In the genomic region with DNA sequence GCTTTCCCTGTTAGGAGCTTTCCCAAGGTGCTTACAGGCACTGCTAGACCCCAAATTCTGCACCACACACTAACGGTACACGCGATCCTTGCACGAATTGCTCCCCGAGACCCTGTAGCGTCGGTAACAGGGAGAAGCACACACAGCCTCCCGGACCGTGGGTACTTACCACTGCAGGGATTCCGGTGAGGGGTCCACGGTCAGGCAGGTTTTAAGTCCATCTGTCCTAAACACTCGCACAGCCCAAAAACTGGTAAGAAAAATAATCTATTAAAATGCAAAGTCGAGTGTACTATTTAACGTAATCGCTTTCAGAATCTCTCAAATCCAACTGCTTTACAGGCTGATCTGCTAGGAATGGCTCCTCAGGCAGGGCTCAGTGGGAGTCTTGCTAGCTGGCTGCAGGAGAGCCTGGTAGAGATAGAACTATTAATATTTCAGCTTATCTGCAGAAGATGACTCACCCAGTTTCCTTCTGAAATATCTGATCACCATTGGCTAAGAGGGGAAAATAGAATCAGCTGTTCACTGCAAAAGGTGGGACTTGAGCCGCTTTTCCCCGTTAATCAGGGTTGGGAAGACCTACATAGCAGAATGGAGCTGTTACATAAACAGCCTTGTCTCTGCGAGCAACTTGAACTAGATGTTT, we compare ENCODE assay signal across 8 mouse cellular contexts. TPM values are rescaled to one million over a fixed set of nuclear protein-coding genes. Genes with fewer than 3 reads are reported as not detected.
DNase-seq lines count a peak whose midpoint lies in the region; ATAC-seq and TF ChIP-seq lines count a peak whose summit lies in the region.

Gene Wdr37, minus strand, starts transcription at position 596 of the 649 bp plus-strand sequence.

- intact Hi-C loops in gastrocnemius, postnatal 36 days (cut with DNase I) = no loop called here

- no peaks in the 10 kb centered on the region for H3K27me3 ChIP-seq in thymus, adult 2 months (ENCODE audit: control insufficient read depth, insufficient read depth, low read length)
- H3K27me3 ChIP-seq in intestine, embryonic 14.5 days (replicated peaks; ENCODE audit: control insufficient read depth, insufficient read depth, low read length) = no peaks in the 10 kb centered on the region
- no peaks in the 10 kb centered on the region for H3K27me3 ChIP-seq in limb, embryonic 10.5 days (ENCODE audit: low read depth, poor library complexity, severe bottlenecking)
- no peaks in the 10 kb centered on the region for H3K27me3 ChIP-seq in midbrain, embryonic 16.5 days (ENCODE audit: control insufficient read depth, insufficient read depth, low read depth, low read length)

- TF ChIP-seq CTCF in thymus, adult 2 months (IDR thresholded peaks at IDR 0.05; ENCODE audit: borderline replicate concordance, control insufficient read depth, extremely low read depth, insufficient read depth, low read length, poor library complexity) = no peak

- H3K9ac ChIP-seq in intestine, embryonic 14.5 days (ENCODE audit: low read length) = peak within 1 kb of the TSS; percentile 78
- H3K9ac ChIP-seq in midbrain, embryonic 16.5 days (ENCODE audit: low read depth, low read length) = peak within 1 kb of the TSS; percentile 91

- DNase-seq in thymus, adult 2 months = no peak
- no peak for DNase-seq in thymus, postnatal 25 days
- peak; percentile 60 to 69 for DNase-seq in cerebellum, postnatal 36 days
- no peak for DNase-seq in gastrocnemius, postnatal 36 days
- DNase-seq in intestine, embryonic 14.5 days (ENCODE audit: low spot score) = no peak
- DNase-seq in limb, embryonic 10.5 days (ENCODE audit: low spot score) = no peak
- peak; percentile 22 for DNase-seq in testis, postnatal 14 days (ENCODE audit: low spot score)

- peak within 1 kb of the TSS; percentile 82 for H3K4me2 ChIP-seq in intestine, embryonic 14.5 days (ENCODE audit: low read length)
- H3K4me2 ChIP-seq in midbrain, embryonic 16.5 days (ENCODE audit: low read length) = peak within 1 kb of the TSS; percentile 82

- peak within 1 kb of the TSS; percentile 87 for H3K4me3 ChIP-seq in thymus, adult 2 months (ENCODE audit: control insufficient read depth, insufficient read depth, low read length)
- H3K4me3 ChIP-seq in intestine, embryonic 14.5 days (ENCODE audit: low read depth, low read length) = peak within 1 kb of the TSS; percentile 83
- peak within 1 kb of the TSS; percentile 83 for H3K4me3 ChIP-seq in limb, embryonic 10.5 days
- H3K4me3 ChIP-seq in midbrain, embryonic 16.5 days (ENCODE audit: low read depth, low read length) = peak within 1 kb of the TSS; percentile 75

- peaks cover 2% of the 10 kb centered on the region; the same call in 1 of the 2 replicates for H3K36me3 ChIP-seq in thymus, adult 2 months (ENCODE audit: control insufficient read depth, insufficient read depth, low read length)
- no peaks in the 10 kb centered on the region for H3K36me3 ChIP-seq in intestine, embryonic 14.5 days (ENCODE audit: control insufficient read depth, insufficient read depth, low read length)
- H3K36me3 ChIP-seq in limb, embryonic 10.5 days = peaks cover 6% of the 10 kb centered on the region; the same call in 1 of the 2 replicates
- no peaks in the 10 kb centered on the region for H3K36me3 ChIP-seq in midbrain, embryonic 16.5 days (ENCODE audit: control insufficient read depth, insufficient read depth, low read length)

- TF ChIP-seq POLR2A in thymus, adult 2 months (IDR thresholded peaks at IDR 0.05; ENCODE audit: control insufficient read depth, extremely low read depth, insufficient read depth, low read length, poor library complexity) = no peak

- no peaks in the 10 kb centered on the region for H3K9me3 ChIP-seq in intestine, embryonic 14.5 days (ENCODE audit: control insufficient read depth, low read length)
- H3K9me3 ChIP-seq in limb, embryonic 10.5 days (replicated peaks) = no peaks in the 10 kb centered on the region
- H3K9me3 ChIP-seq in midbrain, embryonic 16.5 days (replicated peaks; ENCODE audit: control insufficient read depth, low read length, poor library complexity, severe bottlenecking) = no peaks in the 10 kb centered on the region

- 0 out of 2 replicates have a peak, but pooled peaks cover 2% of the 10 kb centered on the region for H3K4me1 ChIP-seq in thymus, adult 2 months (replicated peaks; ENCODE audit: control insufficient read depth, insufficient read depth, low read length)
- no peaks in the 10 kb centered on the region for H3K4me1 ChIP-seq in intestine, embryonic 14.5 days (replicated peaks; ENCODE audit: control insufficient read depth, insufficient read depth, low read length)
- H3K4me1 ChIP-seq in limb, embryonic 10.5 days = peaks cover 13% of the 10 kb centered on the region
- H3K4me1 ChIP-seq in midbrain, embryonic 16.5 days (ENCODE audit: control insufficient read depth, insufficient read depth, low read length) = peaks cover 18% of the 10 kb centered on the region

- ATAC-seq in intestine, embryonic 14.5 days (replicated peaks; ENCODE audit: low FRiP score, low TSS enrichment, low read depth) = peak; percentile 38
- ATAC-seq in midbrain, embryonic 16.5 days = peak; percentile 66

- H3K27ac ChIP-seq in thymus, adult 2 months (ENCODE audit: control insufficient read depth, insufficient read depth, low read length) = peak within 1 kb of the TSS; percentile 98
- peak within 1 kb of the TSS; percentile 97 for H3K27ac ChIP-seq in intestine, embryonic 14.5 days (ENCODE audit: low read depth)
- peak within 1 kb of the TSS; percentile 92 for H3K27ac ChIP-seq in limb, embryonic 10.5 days
- peak within 1 kb of the TSS; percentile 96 for H3K27ac ChIP-seq in midbrain, embryonic 16.5 days (ENCODE audit: low read length)

- 7% methylated on average over 18 of the region's 18 CpGs for WGBS in thymus, adult 2 months
- under 1% methylated on average over 18 of the region's 18 CpGs for WGBS in intestine, embryonic 14.5 days
- WGBS in limb, embryonic 10.5 days = 2% methylated on average over 18 of the region's 18 CpGs
- under 1% methylated on average over 18 of the region's 18 CpGs for WGBS in midbrain, embryonic 16.5 days

RNA-seq across cellular contexts. Expression of gene Wdr37, which starts in this region (rescaled TPM):
- polyA plus RNA-seq in thymus, adult 2 months (2012; rRNA removed) = 35.3 and 46.5 TPM in 2 replicates
- total RNA-seq in gastrocnemius, postnatal 36 days (2021) = 10 to 100 TPM; 26.2 to 27.0 TPM
- polyA plus RNA-seq in intestine, embryonic 14.5 days (2014; fragmentation: Nextera tagmentation; extraction: Ambion mirVana) = 23.0 and 23.8 TPM in 2 replicates
- polyA plus RNA-seq in limb, embryonic 10.5 days (2016; fragmentation: Nextera tagmentation; extraction: Ambion mirVana) = 21.0 and 25.3 TPM in 2 replicates
- polyA plus RNA-seq in midbrain, embryonic 16.5 days (2015; fragmentation: Nextera tagmentation; extraction: Ambion mirVana) = 57.5 and 58.9 TPM in 2 replicates

Comparison
In these comparisons a context has a peak if more than half of its experiments do, and no peak if none do; other contexts are left out.
1. DNase-seq: peak in cerebellum, postnatal 36 days (2 of 2) and testis, postnatal 14 days (single experiment); none in thymus, adult 2 months (single experiment), thymus, postnatal 25 days (single experiment), gastrocnemius, postnatal 36 days (0 of 2), intestine, embryonic 14.5 days (single experiment) and limb, embryonic 10.5 days (single experiment).
2. Peak in every context shown above with its lines, with median percentiles within 50 percentile points of each other: H3K27ac ChIP-seq and H3K4me3 ChIP-seq.